Mouse (Mus musculus): ENCODE results near the gene Rassf2. TPM values are rescaled to one million over a fixed set of nuclear protein-coding genes. Genes with fewer than 3 reads are reported as not detected.

Rassf2 gene
- polyA plus RNA-seq (2014; fragmentation: Nextera tagmentation; extraction: Ambion mirVana): 23.0 and 23.1 TPM in 2 replicates

GRCm38 (mm10) chr2:132029646-132030417 lies at the start of gene Rassf2:
TSS of gene Rassf2 (minus strand) at chr2:132030258.
- peak within 1 kb of the TSS; percentile 56 for H3K27ac ChIP-seq (replicated peaks; ENCODE audit: low read depth, low read length)
- WGBS: under 1% methylated on average over 21 of the region's 48 CpGs
- peak within 1 kb of the TSS; percentile 64 for H3K9ac ChIP-seq (ENCODE audit: low read depth, low read length)
- H3K4me2 ChIP-seq (ENCODE audit: low read depth, low read length): peak within 1 kb of the TSS; percentile 90
- H3K4me1 ChIP-seq (ENCODE audit: control insufficient read depth, insufficient read depth, low read length): peaks cover 15% of the 10 kb centered on the region
- peak within 1 kb of the TSS; percentile 61 for H3K4me3 ChIP-seq (ENCODE audit: low read depth, low read length)
- DNase-seq (ENCODE audit: low spot score) (peak; percentile 95), ATAC-seq (ENCODE audit: low read depth) (peak; percentile 90)
- no peaks in the 10 kb centered on the region for H3K9me3 ChIP-seq (ENCODE audit: control insufficient read depth, low read length)
- peaks cover 31% of the 10 kb centered on the region for H3K27me3 ChIP-seq (replicated peaks; ENCODE audit: control insufficient read depth, insufficient read depth, low read length)
- no peaks in the 10 kb centered on the region for H3K36me3 ChIP-seq (ENCODE audit: control insufficient read depth, insufficient read depth, low read length)

GRCm38 (mm10) chr2:132079139-132079538 lies 49.1 kb upstream of the Rassf2 start:
- no peaks in the 10 kb centered on the region for H3K27me3 ChIP-seq (replicated peaks; ENCODE audit: control insufficient read depth, insufficient read depth, low read length)
- H3K36me3 ChIP-seq (ENCODE audit: control insufficient read depth, insufficient read depth, low read length): peaks cover 19% of the 10 kb centered on the region
- no peaks in the 10 kb centered on the region for H3K4me1 ChIP-seq (ENCODE audit: control insufficient read depth, insufficient read depth, low read length)
- 61% methylated on average over 5 of the region's 5 CpGs for WGBS
- H3K4me3 ChIP-seq (ENCODE audit: low read depth, low read length): no peak overlapping the region
- H3K27ac ChIP-seq (replicated peaks; ENCODE audit: low read depth, low read length): no peak overlapping the region
- no peak overlapping the region for H3K4me2 ChIP-seq (ENCODE audit: low read depth, low read length)
- no peak overlapping the region for H3K9ac ChIP-seq (ENCODE audit: low read depth, low read length)
- no peaks in the 10 kb centered on the region for H3K9me3 ChIP-seq (ENCODE audit: control insufficient read depth, low read length)
- no peak for ATAC-seq (ENCODE audit: low read depth)
- no peak for DNase-seq (ENCODE audit: low spot score)

GRCm38 (mm10) chr2:132073052-132073451 lies 43.0 kb upstream of the Rassf2 start:
- H3K27ac ChIP-seq (replicated peaks; ENCODE audit: low read depth, low read length): no peak overlapping the region
- no peak overlapping the region for H3K9ac ChIP-seq (ENCODE audit: low read depth, low read length)
- WGBS: 72% methylated on average over 3 of the region's 3 CpGs
- H3K36me3 ChIP-seq (ENCODE audit: control insufficient read depth, insufficient read depth, low read length): peaks cover 44% of the 10 kb centered on the region
- ATAC-seq (ENCODE audit: low read depth) (no peak), DNase-seq (ENCODE audit: low spot score) (no peak)
- no peak overlapping the region for H3K4me3 ChIP-seq (ENCODE audit: low read depth, low read length)
- H3K9me3 ChIP-seq (ENCODE audit: control insufficient read depth, low read length): no peaks in the 10 kb centered on the region
- no peaks in the 10 kb centered on the region for H3K4me1 ChIP-seq (ENCODE audit: control insufficient read depth, insufficient read depth, low read length)
- no peak overlapping the region for H3K4me2 ChIP-seq (ENCODE audit: low read depth, low read length)
- H3K27me3 ChIP-seq (replicated peaks; ENCODE audit: control insufficient read depth, insufficient read depth, low read length): no peaks in the 10 kb centered on the region

GRCm38 (mm10) chr2:132069985-132070735 lies 40.1 kb upstream of the Rassf2 start:
- no peaks in the 10 kb centered on the region for H3K9me3 ChIP-seq (ENCODE audit: control insufficient read depth, low read length)
- ATAC-seq (ENCODE audit: low read depth): peak; percentile 41; the same call in 1 of the 2 replicates
- no peak for DNase-seq (ENCODE audit: low spot score)

GRCm38 (mm10) chr2:132064185-132064831 lies 34.2 kb upstream of the Rassf2 start:
- ATAC-seq (ENCODE audit: low read depth) (0 out of 2 replicates have a peak, but pooled peaks have one; percentile 12), DNase-seq (ENCODE audit: low spot score) (no peak)
- Histone ChIP-seq H3K27me3 (replicated peaks; ENCODE audit: control insufficient read depth, insufficient read depth, low read length) (no peaks in the 10 kb centered on the region), H3K36me3 (ENCODE audit: control insufficient read depth, insufficient read depth, low read length) (peaks cover 61% of the 10 kb centered on the region), H3K4me3 (ENCODE audit: low read depth, low read length) (no peak overlapping the region), H3K4me1 (ENCODE audit: control insufficient read depth, insufficient read depth, low read length) (no peaks in the 10 kb centered on the region), H3K27ac (replicated peaks; ENCODE audit: low read depth, low read length) (no peak overlapping the region), H3K9me3 (ENCODE audit: control insufficient read depth, low read length) (no peaks in the 10 kb centered on the region), H3K4me2 (ENCODE audit: low read depth, low read length) (no peak overlapping the region), H3K9ac (ENCODE audit: low read depth, low read length) (no peak overlapping the region)
- 71% methylated on average over 11 of the region's 11 CpGs for WGBS

More at GRCm38 (mm10) chr2:132069985-132070735, 40.1 kb upstream of the Rassf2 start:
- H3K4me3 ChIP-seq (ENCODE audit: low read depth, low read length): no peak overlapping the region
- H3K4me1 ChIP-seq (ENCODE audit: control insufficient read depth, insufficient read depth, low read length): no peaks in the 10 kb centered on the region
- 0 out of 2 replicates have a peak overlapping the region, but pooled peaks have one; percentile 10 for H3K27ac ChIP-seq (replicated peaks; ENCODE audit: low read depth, low read length)
- peaks cover 51% of the 10 kb centered on the region for H3K36me3 ChIP-seq (ENCODE audit: control insufficient read depth, insufficient read depth, low read length)
- 54% methylated on average over 10 of the region's 10 CpGs for WGBS
- H3K27me3 ChIP-seq (replicated peaks; ENCODE audit: control insufficient read depth, insufficient read depth, low read length): no peaks in the 10 kb centered on the region
- H3K4me2 ChIP-seq (ENCODE audit: low read depth, low read length): no peak overlapping the region
- no peak overlapping the region for H3K9ac ChIP-seq (ENCODE audit: low read depth, low read length)

GRCm38 (mm10) chr2:132063776-132064175 lies 33.7 kb upstream of the Rassf2 start:
- Histone ChIP-seq H3K4me3 (ENCODE audit: low read depth, low read length) (no peak overlapping the region), H3K27ac (replicated peaks; ENCODE audit: low read depth, low read length) (no peak overlapping the region), H3K9ac (ENCODE audit: low read depth, low read length) (no peak overlapping the region), H3K36me3 (ENCODE audit: control insufficient read depth, insufficient read depth, low read length) (peaks cover 65% of the 10 kb centered on the region), H3K27me3 (replicated peaks; ENCODE audit: control insufficient read depth, insufficient read depth, low read length) (no peaks in the 10 kb centered on the region), H3K4me2 (ENCODE audit: low read depth, low read length) (no peak overlapping the region), H3K9me3 (ENCODE audit: control insufficient read depth, low read length) (no peaks in the 10 kb centered on the region), H3K4me1 (ENCODE audit: control insufficient read depth, insufficient read depth, low read length) (no peaks in the 10 kb centered on the region)
- ATAC-seq (ENCODE audit: low read depth): no peak
- WGBS: 88% methylated on average over 3 of the region's 3 CpGs
- DNase-seq (ENCODE audit: low spot score): no peak

- H3K27ac ChIP-seq (replicated peaks; ENCODE audit: low read depth, low read length): no peak overlapping the region
- WGBS: 95% methylated on average over 11 of the region's 11 CpGs
Observed at GRCm38 (mm10) chr2:132061884-132062283, 31.8 kb upstream of the Rassf2 start.

GRCm38 (mm10) chr2:132059919-132060318 lies 29.9 kb upstream of the Rassf2 start:
- Histone ChIP-seq H3K4me1 (ENCODE audit: control insufficient read depth, insufficient read depth, low read length) (no peaks in the 10 kb centered on the region), H3K36me3 (ENCODE audit: control insufficient read depth, insufficient read depth, low read length) (peaks cover 81% of the 10 kb centered on the region), H3K27me3 (replicated peaks; ENCODE audit: control insufficient read depth, insufficient read depth, low read length) (no peaks in the 10 kb centered on the region), H3K4me3 (ENCODE audit: low read depth, low read length) (no peak overlapping the region), H3K9ac (ENCODE audit: low read depth, low read length) (no peak overlapping the region), H3K4me2 (ENCODE audit: low read depth, low read length) (no peak overlapping the region), H3K27ac (replicated peaks; ENCODE audit: low read depth, low read length) (no peak overlapping the region), H3K9me3 (ENCODE audit: control insufficient read depth, low read length) (no peaks in the 10 kb centered on the region)
- 87% methylated on average over 8 of the region's 8 CpGs for WGBS
- DNase-seq (ENCODE audit: low spot score) (no peak), ATAC-seq (ENCODE audit: low read depth) (no peak)

More at GRCm38 (mm10) chr2:132061884-132062283, 31.8 kb upstream of the Rassf2 start:
- Histone ChIP-seq H3K4me3 (ENCODE audit: low read depth, low read length) (no peak overlapping the region), H3K36me3 (ENCODE audit: control insufficient read depth, insufficient read depth, low read length) (peaks cover 78% of the 10 kb centered on the region), H3K4me1 (ENCODE audit: control insufficient read depth, insufficient read depth, low read length) (no peaks in the 10 kb centered on the region), H3K9ac (ENCODE audit: low read depth, low read length) (no peak overlapping the region), H3K4me2 (ENCODE audit: low read depth, low read length) (no peak overlapping the region), H3K9me3 (ENCODE audit: control insufficient read depth, low read length) (no peaks in the 10 kb centered on the region), H3K27me3 (replicated peaks; ENCODE audit: control insufficient read depth, insufficient read depth, low read length) (no peaks in the 10 kb centered on the region)
- ATAC-seq (ENCODE audit: low read depth): no peak
- no peak for DNase-seq (ENCODE audit: low spot score)

All from embryonic facial prominence, embryonic 14.5 days (tissue).